Mouse (Mus musculus) C2C12 (cell line): Measurements from ENCODE around the gene Nhsl2. TPM values are rescaled to one million over a fixed set of nuclear protein-coding genes. Genes with fewer than 3 reads are reported as not detected.

Source experiments
- H3K27me3 ChIP-seq: one replicate; pipeline ENCODE4 v1.6.1; 2011; ENCODE audit not compliant: control insufficient read depth, insufficient read depth, insufficient read length
- H3K36me3 ChIP-seq: one replicate; pipeline ENCODE4 v1.6.1; 2011; ENCODE audit not compliant: control insufficient read depth, insufficient read depth
- H3K4me3 ChIP-seq: one replicate; pipeline ENCODE4 v1.5.1; 2011; ENCODE audit warnings: mild to moderate bottlenecking, control low read depth; ENCODE audit not compliant: poor library complexity, insufficient read depth, severe bottlenecking
- H3K79me2 ChIP-seq: one replicate; pipeline ENCODE4 v1.6.1; 2011; ENCODE audit not compliant: control insufficient read depth, insufficient read depth
- H3K79me3 ChIP-seq: one replicate; pipeline ENCODE4 v1.6.1; 2011; ENCODE audit warnings: low read depth, control low read depth
- H3ac ChIP-seq: one replicate; pipeline ENCODE3; 2011; ENCODE audit warnings: low read depth; ENCODE audit not compliant: control insufficient read depth, insufficient read length
- CEBPB ChIP-seq: IDR thresholded peaks from one replicate; pipeline ENCODE4 v1.6.1; 2011; ENCODE audit warnings: low read depth, mild to moderate bottlenecking, control low read depth, moderate library complexity
- CTCF ChIP-seq: IDR thresholded peaks from one replicate; pipeline ENCODE4 v1.5.1; 2011; ENCODE audit not compliant: control insufficient read depth, insufficient read depth, insufficient read length
- FOSL1 ChIP-seq: IDR thresholded peaks from one replicate; pipeline ENCODE4 v1.8.0; 2011; ENCODE audit warnings: mild to moderate bottlenecking, low read length; ENCODE audit not compliant: poor library complexity, insufficient read depth, severe bottlenecking
- MAX ChIP-seq: IDR thresholded peaks from one replicate; pipeline ENCODE4 v1.6.1; 2011; ENCODE audit warnings: mild to moderate bottlenecking, control low read depth
- MYOD1 ChIP-seq: IDR thresholded peaks from one replicate; pipeline ENCODE4 v1.6.1; 2011; ENCODE audit warnings: low read depth; ENCODE audit not compliant: control insufficient read depth, insufficient read length
- MYOG ChIP-seq: IDR thresholded peaks from one replicate; pipeline ENCODE4 v1.6.1; 2011; ENCODE audit not compliant: control insufficient read depth, insufficient read length; ENCODE audit errors: extremely low read depth
- USF1 ChIP-seq: IDR thresholded peaks from one replicate; pipeline ENCODE4 v1.6.1; 2011; ENCODE audit warnings: low read depth, mild to moderate bottlenecking, control low read depth, moderate library complexity
- polyA plus RNA-seq: library from polyadenylated mRNA; unstranded; fragments of >200 nt; fragmentation: generic; extraction: Trizol; gene quantifications from one replicate; pipeline ENCODE4 v1.2.1, GENCODE M21; 2012; ENCODE audit warnings: missing spikeins

Gene Nhsl2
- polyA plus RNA-seq, 1 experiment, result 0.26 TPM

DNA sequence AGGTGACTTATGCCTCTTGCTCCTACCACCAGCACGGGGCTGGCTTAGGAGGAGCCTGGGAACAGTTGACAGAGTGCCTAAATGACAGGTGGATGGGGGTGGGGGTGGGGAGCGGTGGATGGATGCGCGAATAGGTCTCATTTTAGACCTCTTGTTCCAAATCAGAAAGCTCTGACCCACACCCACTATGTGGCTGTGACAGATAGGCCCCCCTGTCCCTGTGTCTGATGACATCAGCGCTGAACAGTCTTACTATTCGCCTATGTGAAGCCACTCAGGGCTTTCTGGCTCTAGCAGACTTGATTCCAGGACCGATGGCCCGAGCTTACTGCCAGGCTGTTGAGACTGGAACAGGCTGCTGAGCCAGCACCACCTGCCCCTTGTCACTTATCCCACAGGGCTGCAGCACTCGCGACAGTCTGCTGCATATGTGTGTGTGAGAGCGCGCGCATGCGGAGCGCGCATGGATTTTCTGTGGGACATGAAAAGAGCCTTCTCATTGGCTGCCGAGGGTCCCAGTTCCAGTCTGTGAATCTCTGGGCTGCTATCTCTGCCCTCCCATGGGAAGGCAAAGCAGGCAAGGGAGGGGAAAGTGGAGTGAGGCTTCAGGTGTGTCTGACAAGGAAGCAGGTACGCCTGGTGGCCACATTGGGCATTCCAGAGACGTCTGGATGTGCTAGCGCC is 154.6 kb downstream of the Nhsl2 start:
- no peak overlapping the region for H3K4me3 ChIP-seq
- no peaks in the 10 kb centered on the region for H3K36me3 ChIP-seq
- no peaks in the 10 kb centered on the region for H3K79me3 ChIP-seq
- H3ac ChIP-seq, result no peak overlapping the region
- TF ChIP-seq USF1 (no peak), CEBPB (no peak), FOSL1 (no peak), MYOG (no peak), MYOD1 (no peak), CTCF (no peak), MAX (no peak)
- H3K27me3 ChIP-seq, result peaks cover 19% of the 10 kb centered on the region
- H3K79me2 ChIP-seq, result no peaks in the 10 kb centered on the region

DNA sequence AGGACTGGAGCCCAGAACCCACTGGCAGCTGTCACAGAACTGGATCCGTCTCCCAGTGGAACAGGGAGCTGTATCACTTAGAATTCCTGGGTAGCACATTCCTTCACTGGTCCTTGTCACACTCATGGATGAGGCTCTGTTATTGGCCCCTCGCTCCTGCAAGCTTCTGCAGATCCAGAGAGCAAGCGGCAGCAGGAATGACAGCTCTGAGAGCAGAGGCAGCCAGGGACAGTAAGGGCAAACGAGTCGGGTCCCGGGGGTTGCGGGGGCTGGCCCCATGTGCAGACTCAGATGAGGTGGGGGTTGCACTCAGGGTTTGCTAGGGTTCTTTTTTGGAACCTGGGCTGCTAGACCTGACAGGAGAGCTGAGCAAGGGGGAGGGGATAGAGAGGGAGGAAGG is 155.2 kb downstream of the Nhsl2 start:
- TF ChIP-seq CTCF (no peak), MAX (no peak), FOSL1 (no peak), CEBPB (no peak), MYOD1 (no peak), MYOG (no peak), USF1 (no peak)
- Histone ChIP-seq H3K4me3 (no peak overlapping the region), H3K36me3 (no peaks in the 10 kb centered on the region), H3K79me2 (no peaks in the 10 kb centered on the region), H3ac (no peak overlapping the region), H3K79me3 (no peaks in the 10 kb centered on the region), H3K27me3 (peaks cover 19% of the 10 kb centered on the region)

DNA sequence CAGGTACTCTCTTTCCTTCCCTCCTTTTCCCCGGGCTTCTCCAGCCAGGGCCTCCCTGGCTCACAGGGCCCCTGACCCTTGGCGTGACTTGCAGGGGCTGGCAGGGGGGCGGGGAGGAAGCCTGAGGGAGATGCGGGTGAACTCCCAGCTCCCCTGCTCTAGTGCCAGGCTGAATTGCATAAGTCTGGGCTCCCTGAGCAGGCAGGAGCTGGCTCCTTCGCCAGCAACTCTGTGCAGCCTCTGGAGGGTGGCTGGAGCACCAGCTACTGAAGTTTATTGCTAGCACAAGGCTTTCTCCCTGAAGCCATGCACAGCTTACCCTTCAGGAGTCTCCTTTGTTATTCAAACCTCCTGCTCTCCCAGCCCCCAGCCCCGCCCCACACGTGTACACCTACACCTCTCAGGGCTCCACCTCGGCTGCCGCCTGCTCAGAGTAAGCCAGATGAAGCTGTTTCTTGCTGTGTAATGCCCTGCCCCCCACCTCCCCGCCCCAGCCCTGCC is 156.0 kb downstream of the Nhsl2 start:
- Histone ChIP-seq H3K27me3 (peaks cover 15% of the 10 kb centered on the region), H3K79me2 (no peaks in the 10 kb centered on the region), H3K4me3 (no peak overlapping the region)

DNA sequence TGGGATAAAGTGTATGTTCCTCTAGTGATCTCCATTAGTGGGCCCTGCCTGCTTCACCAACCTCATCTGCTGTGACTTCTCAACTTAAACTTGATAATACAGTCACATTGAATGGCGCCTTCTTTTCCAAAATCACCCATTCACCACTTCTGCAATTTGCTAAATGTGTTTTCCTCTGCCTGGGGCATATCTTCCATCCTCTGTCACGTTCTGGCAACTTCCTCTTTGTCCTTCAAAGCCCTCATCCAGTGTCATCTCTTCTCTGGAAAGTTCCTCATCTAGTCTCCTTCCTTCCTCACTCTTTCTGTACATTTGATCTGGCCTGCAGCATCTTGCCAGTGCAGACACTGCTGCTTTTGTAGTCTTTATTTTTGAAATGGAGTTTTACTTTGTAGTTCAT is 158.8 kb downstream of the Nhsl2 start:
- Histone ChIP-seq H3K36me3 (no peaks in the 10 kb centered on the region), H3ac (no peak overlapping the region), H3K79me2 (no peaks in the 10 kb centered on the region), H3K79me3 (no peaks in the 10 kb centered on the region), H3K4me3 (no peak overlapping the region), H3K27me3 (peaks cover 15% of the 10 kb centered on the region)
- TF ChIP-seq MYOG, result no peak
- no peak for TF ChIP-seq MYOD1
- no peak for TF ChIP-seq FOSL1
- no peak for TF ChIP-seq MAX
- TF ChIP-seq CTCF, result no peak
- no peak for TF ChIP-seq USF1

More for the DNA sequence above, 156.0 kb downstream of the Nhsl2 start:
- TF ChIP-seq FOSL1, result no peak
- TF ChIP-seq MYOG, result no peak
- no peak for TF ChIP-seq MYOD1
- TF ChIP-seq CEBPB, result no peak
- no peak for TF ChIP-seq USF1
- no peak for TF ChIP-seq MAX
- TF ChIP-seq CTCF, result no peak
- no peaks in the 10 kb centered on the region for H3K36me3 ChIP-seq
- no peaks in the 10 kb centered on the region for H3K79me3 ChIP-seq
- H3ac ChIP-seq, result no peak overlapping the region

DNA sequence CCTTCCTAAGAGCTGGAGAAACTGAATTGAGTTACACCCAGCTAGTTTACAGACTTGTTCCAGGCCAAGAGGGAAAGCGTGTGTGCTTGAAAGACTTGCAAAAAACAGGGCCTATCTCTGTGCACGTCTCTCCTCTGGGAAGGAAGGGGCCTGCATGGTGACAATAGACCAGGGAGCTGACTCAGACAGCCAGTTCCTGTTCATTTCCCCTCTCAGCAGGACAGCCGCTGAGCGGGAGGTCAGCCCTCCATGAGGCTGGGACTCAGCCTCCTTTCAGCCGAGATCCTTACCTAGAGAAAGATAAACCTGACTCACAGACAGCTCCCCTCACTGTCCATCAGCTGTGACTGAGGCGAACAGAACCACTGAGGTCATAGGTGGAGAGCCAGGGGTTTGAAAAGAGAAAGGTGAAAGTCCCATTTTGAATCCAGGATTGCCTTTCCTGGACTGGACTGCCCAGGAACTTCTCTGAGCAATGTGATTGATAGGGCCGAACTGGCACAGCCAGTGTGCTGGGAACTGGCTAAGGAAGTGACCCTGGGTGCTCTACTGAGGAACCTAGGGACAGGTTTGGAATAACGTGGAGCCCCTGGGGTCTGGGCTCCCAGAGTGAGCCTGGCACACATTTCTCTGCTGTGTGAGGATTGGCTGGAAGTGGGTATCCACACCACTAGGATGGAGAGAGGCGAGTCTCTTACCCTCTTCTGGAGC is 168.2 kb downstream of the Nhsl2 start:
- Histone ChIP-seq H3K36me3 (no peaks in the 10 kb centered on the region), H3K4me3 (no peak overlapping the region), H3K27me3 (no peaks in the 10 kb centered on the region), H3K79me2 (no peaks in the 10 kb centered on the region), H3K79me3 (no peaks in the 10 kb centered on the region), H3ac (no peak overlapping the region)
- TF ChIP-seq MAX (no peak), USF1 (no peak), MYOD1 (no peak), CTCF (no peak), MYOG (no peak), CEBPB (no peak), FOSL1 (no peak)
